Mouse (Mus musculus) midbrain, embryonic 11.5 days (tissue): ENCODE results near the gene Flt3l. TPM values are rescaled to one million over a fixed set of nuclear protein-coding genes. Genes with fewer than 3 reads are reported as not detected.
"Not testable (repeated sequence)": the region's sequence is repeated elsewhere in the genome, so short reads cannot be mapped to it uniquely, and the experiment has no call there.

Experiments
- ATAC-seq: fragments of 200-750 bp; cut with Nextera tagmentation; 2 replicates; pipeline ENCODE4 v1.8.0; 2017; ENCODE audit warnings: moderate TSS enrichment, moderate library complexity; ENCODE audit not compliant: low FRiP score
- DNase-seq: peaks from one replicate; pipeline ENCODE4 v3.0.0; 2015; ENCODE audit warnings: low spot score; ENCODE audit errors: missing footprints
- H3K27ac ChIP-seq: fragments of 300-500 bp; sonication (generic); 2 replicates; pipeline ENCODE4 v1.5.1; 2014; ENCODE audit warnings: low read depth, low read length
- H3K27me3 ChIP-seq: fragments of 300-500 bp; sonication (generic); 2 replicates; pipeline ENCODE4 v1.6.1; 2014; ENCODE audit warnings: mild to moderate bottlenecking, low read length, moderate library complexity, mixed read lengths; ENCODE audit not compliant: control insufficient read depth, insufficient read depth
- H3K36me3 ChIP-seq: fragments of 300-500 bp; sonication (generic); 2 replicates; pipeline ENCODE4 v1.6.1; 2014; ENCODE audit warnings: mild to moderate bottlenecking, low read length, moderate library complexity, mixed read lengths; ENCODE audit not compliant: control insufficient read depth, insufficient read depth
- H3K4me1 ChIP-seq: fragments of 300-500 bp; sonication (generic); 2 replicates; pipeline ENCODE4 v1.6.1; 2014; ENCODE audit warnings: low read length; ENCODE audit not compliant: control insufficient read depth, insufficient read depth
- H3K4me2 ChIP-seq: fragments of 300-500 bp; sonication (generic); 2 replicates; pipeline ENCODE4 v1.6.1; 2014; ENCODE audit warnings: mild to moderate bottlenecking, moderate library complexity
- H3K4me3 ChIP-seq: fragments of 300-500 bp; sonication (generic); 2 replicates; pipeline ENCODE4 v1.5.1; 2014; ENCODE audit warnings: low read depth, low read length
- H3K9ac ChIP-seq: fragments of 300-500 bp; sonication (generic); 2 replicates; pipeline ENCODE4 v1.6.1; 2014; ENCODE audit warnings: low read length
- H3K9me3 ChIP-seq: fragments of 300-500 bp; sonication (generic); 2 replicates; pipeline ENCODE4 v1.6.1; 2016; ENCODE audit warnings: low read length; ENCODE audit not compliant: control insufficient read depth
- WGBS: fragments of 180-500 bp; shearing (Covaris S2); extraction: QIAGEN DNeasy Blood & Tissue Kit; methylation state at CpG from one replicate; pipeline ENCODE4 v1.1.7; 2014; 5-methylcytosine and 5-hydroxymethylcytosine counted together
- polyA plus RNA-seq: library from polyadenylated mRNA; unstranded; fragments of >200 nt; fragmentation: Nextera tagmentation; extraction: Ambion mirVana; gene quantifications from 2 replicates; pipeline ENCODE4 v1.2.1, GENCODE M21; 2014

The Flt3l gene
- polyA plus RNA-seq, 1 experiment from 2014 or later = 0.97 TPM

DNA sequence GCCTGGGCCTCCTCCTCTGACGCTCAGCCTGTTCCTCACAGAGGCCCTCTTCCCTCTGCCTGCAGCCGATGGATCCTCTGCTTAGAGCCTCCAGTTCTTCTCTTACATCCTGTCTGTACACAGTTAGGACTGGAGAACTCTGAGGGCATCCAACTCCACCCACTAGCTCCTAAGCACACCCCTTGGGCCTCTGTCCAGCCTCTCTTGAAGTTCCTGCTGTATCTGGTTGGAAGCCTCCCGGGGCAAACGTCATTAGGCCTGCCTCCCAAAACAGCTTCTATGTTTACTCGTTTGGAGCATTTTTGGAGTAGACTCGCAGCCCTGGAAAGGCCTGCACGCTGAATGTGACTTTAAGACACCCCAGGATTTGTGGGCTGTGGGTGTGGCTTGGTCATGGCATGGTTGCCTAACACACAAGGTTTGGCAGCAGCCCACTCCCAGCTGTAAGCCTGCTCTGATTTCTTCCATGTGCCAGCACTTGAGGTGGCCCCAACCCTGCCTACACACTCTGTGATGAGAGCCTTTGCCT is 32.5 kb downstream of the Flt3l start, which contains the start of gene Fcgrt:
Fcgrt (minus strand) TSS at position 200 of the 529 bp plus-strand sequence.
- Histone ChIP-seq H3K27ac (no peak within 1 kb of the TSS), H3K4me2 (no peak within 1 kb of the TSS), H3K36me3 (no peaks in the 10 kb centered on the region), H3K9ac (no peak within 1 kb of the TSS; the same call in 1 of the 2 replicates), H3K4me1 (no peaks in the 10 kb centered on the region), H3K27me3 (no peaks in the 10 kb centered on the region), H3K4me3 (no peak within 1 kb of the TSS), H3K9me3 (no peaks in the 10 kb centered on the region)
- DNase-seq (no peak), ATAC-seq (no peak)
- 79% methylated on average over 7 of the region's 7 CpGs for WGBS

DNA sequence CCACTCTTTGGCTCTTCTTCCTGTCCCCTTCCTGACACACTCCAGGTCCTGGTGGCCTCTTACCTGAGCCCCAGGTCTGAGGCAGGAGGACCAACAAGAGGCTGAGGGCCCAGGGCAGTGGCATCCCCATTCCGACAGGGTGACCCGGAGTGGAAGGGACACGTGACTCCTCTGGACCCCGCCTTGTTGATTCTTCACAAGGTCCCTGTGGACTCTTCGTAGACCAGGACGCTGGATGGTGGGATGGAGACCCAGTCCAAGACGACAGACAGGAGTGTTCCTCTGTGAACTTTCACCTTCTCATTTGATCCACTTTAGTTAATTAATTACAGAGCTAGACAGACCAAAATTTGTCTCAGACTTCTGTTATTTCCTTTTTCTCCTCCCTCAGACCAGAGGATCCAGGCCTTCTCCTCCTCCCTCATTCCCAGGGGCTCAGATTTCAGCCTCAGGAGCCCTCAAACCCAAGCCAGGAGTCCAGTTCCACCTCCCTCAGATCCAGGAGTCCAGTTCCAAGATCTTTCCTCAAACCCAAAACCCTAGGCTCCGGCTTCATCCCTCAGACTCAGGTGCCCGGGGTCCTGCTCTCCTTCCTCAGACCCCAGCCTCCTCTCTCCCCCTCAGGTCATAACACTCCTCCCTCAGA is 33.2 kb downstream of the Flt3l start:
- Histone ChIP-seq H3K9me3 (no peaks in the 10 kb centered on the region), H3K36me3 (no peaks in the 10 kb centered on the region), H3K27ac (no peak overlapping the region), H3K4me3 (no peak overlapping the region), H3K4me1 (no peaks in the 10 kb centered on the region), H3K9ac (no peak overlapping the region; the same call in 1 of the 2 replicates), H3K27me3 (no peaks in the 10 kb centered on the region), H3K4me2 (no peak overlapping the region)
- 79% methylated on average over 9 of the region's 9 CpGs for WGBS
- DNase-seq (no peak), ATAC-seq (no peak)

DNA sequence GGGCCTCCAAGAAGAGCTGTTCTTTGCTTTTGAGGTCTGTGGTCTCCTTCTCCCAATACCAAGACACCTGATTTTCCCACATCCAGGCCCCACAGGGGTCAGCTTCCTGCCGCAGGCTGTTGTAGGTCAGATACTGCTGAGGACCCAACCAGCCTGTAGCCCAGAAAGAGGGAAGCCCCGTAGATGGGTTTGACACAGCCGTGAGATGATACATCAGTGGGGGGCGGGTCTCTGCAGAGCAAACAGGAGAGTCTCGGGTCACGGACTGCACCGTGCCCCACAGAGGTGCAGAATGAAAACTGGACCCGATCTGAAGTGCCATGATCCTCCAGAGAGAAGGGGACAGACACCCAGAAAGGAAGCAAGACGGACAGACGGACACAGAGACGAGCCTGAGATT is 33.8 kb downstream of the Flt3l start:
- no peak overlapping the region for H3K4me2 ChIP-seq
- H3K4me3 ChIP-seq = no peak overlapping the region
- no peak for DNase-seq
- H3K9me3 ChIP-seq = no peaks in the 10 kb centered on the region
- no peaks in the 10 kb centered on the region for H3K27me3 ChIP-seq
- no peaks in the 10 kb centered on the region for H3K36me3 ChIP-seq
- no peak overlapping the region for H3K9ac ChIP-seq
- no peaks in the 10 kb centered on the region for H3K4me1 ChIP-seq
- no peak overlapping the region for H3K27ac ChIP-seq
- ATAC-seq = no peak
- 87% methylated on average over 11 of the region's 11 CpGs for whole genome bisulfite sequencing

DNA sequence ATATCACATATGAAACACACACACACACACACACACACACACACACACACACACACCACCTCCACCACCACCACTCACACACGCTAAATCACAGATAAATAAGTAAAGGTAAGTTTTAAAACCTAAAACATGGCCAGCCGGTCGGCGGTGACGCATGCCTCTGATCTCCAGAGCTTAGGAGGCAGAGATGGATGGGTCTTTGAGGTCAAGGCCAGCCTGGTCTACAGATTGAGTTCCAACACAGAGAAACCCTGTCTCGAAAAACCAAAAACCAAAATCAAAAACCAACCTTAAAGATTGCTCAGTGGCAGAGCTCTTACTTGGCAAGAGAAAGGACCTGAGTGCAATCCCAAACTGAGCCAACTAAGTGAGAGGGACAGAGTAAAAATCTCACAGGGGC is 36.2 kb downstream of the Flt3l start:
- ATAC-seq = no peak
- no peak overlapping the region for H3K4me3 ChIP-seq
- no peak overlapping the region for H3K9ac ChIP-seq
- DNase-seq = no peak
- no peaks in the 10 kb centered on the region for H3K36me3 ChIP-seq
- H3K27me3 ChIP-seq = no peaks in the 10 kb centered on the region
- no peak overlapping the region for H3K4me2 ChIP-seq
- H3K9me3 ChIP-seq = no peaks in the 10 kb centered on the region
- no peak overlapping the region for H3K27ac ChIP-seq
- H3K4me1 ChIP-seq = no peaks in the 10 kb centered on the region
- WGBS = 93% methylated on average over 6 of the region's 6 CpGs

DNA sequence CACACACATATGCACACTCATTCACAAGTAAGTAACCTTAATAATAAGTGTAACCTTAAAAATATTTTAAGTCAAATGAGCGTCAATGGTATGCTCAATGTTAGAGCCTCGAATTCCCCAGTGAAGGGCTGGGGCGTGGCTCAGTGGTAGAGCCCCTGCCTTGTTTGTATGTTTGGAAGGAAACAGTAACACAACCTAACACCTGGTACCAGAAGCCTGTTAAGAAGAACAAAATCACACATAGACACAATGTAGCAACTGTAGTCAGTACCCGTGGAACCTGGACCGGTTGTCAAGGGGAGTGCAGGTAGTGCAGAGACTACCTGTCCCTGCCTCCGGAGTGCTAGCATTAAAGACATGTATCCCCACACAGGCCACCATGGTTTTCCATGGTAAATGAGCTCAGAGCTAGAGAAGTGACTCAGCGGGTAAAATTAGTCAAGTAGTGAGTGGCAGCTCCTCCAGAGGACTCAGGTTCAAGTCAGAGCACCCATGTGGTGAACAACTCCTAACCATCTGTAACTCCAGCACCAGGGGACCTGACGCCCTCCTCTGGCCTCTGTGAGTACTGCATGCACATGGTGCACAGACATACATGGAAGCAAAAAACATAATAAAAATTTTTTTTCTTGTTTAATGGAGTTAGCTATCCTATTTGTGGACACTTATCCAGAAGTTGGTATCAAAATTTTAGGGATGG is 37.5 kb downstream of the Flt3l start:
- H3K36me3 ChIP-seq = no peaks in the 10 kb centered on the region
- H3K4me3 ChIP-seq = no peak overlapping the region
- no peak overlapping the region for H3K4me2 ChIP-seq
- no peaks in the 10 kb centered on the region for H3K27me3 ChIP-seq
- H3K4me1 ChIP-seq = no peaks in the 10 kb centered on the region
- ATAC-seq (no peak), DNase-seq (no peak)
- no peak overlapping the region for H3K27ac ChIP-seq
- H3K9ac ChIP-seq = no peak overlapping the region
- 90% methylated on average over 8 of the region's 8 CpGs for WGBS
- no peaks in the 10 kb centered on the region for H3K9me3 ChIP-seq

DNA sequence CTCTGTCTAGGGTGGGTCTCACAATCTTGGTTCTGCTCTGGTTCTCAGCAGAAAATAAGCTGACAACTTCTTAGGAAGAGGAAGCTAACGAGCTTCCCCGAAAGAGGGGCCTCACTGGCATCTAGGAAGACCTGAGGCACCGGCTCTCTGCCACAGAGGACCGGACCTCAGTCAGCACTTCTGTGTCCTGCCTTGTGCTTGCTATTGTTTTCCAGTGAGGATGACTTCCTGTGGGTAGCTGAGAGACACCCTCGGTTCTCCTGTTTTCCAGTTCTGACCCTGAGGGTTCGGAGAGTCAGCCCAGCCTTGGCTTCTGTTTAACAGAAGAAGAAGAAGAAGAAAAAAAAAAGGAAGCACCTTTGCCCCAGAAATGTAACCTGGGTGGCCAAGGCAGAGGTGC is 38.8 kb downstream of the Flt3l start:
- no peak overlapping the region for H3K9ac ChIP-seq
- H3K4me3 ChIP-seq = no peak overlapping the region
- H3K4me2 ChIP-seq = no peak overlapping the region
- WGBS = 73% methylated on average over 6 of the region's 6 CpGs
- no peak overlapping the region for H3K27ac ChIP-seq
- DNase-seq = no peak
- 0 out of 2 replicates have a peak, but pooled peaks cover 2% of the 10 kb centered on the region for H3K4me1 ChIP-seq
- H3K9me3 ChIP-seq = no peaks in the 10 kb centered on the region
- H3K27me3 ChIP-seq = no peaks in the 10 kb centered on the region
- H3K36me3 ChIP-seq = no peaks in the 10 kb centered on the region
- no peak for ATAC-seq

- H3K9ac ChIP-seq, DNase-seq, H3K27me3 ChIP-seq, H3K4me3 ChIP-seq, ATAC-seq, H3K36me3 ChIP-seq, H3K9me3 ChIP-seq, H3K4me1 ChIP-seq, H3K4me2 ChIP-seq, H3K27ac ChIP-seq: not testable (repeated sequence)
- 93% methylated on average over 14 of the region's 14 CpGs for WGBS
These were observed 40.3 kb downstream of the Flt3l start for GRCm38 (mm10) chr7:45095965-45096364.

- peaks cover 9% of the 10 kb centered on the region for H3K4me1 ChIP-seq
- H3K36me3 ChIP-seq = no peaks in the 10 kb centered on the region
- ATAC-seq (no peak), DNase-seq (no peak)
- no peaks in the 10 kb centered on the region; the same call in 1 of the 2 replicates for H3K27me3 ChIP-seq
- no peak overlapping the region for H3K27ac ChIP-seq
- 84% methylated on average over 6 of the region's 6 CpGs for WGBS
- no peak overlapping the region for H3K4me2 ChIP-seq
- H3K4me3 ChIP-seq = no peak overlapping the region
- H3K9ac ChIP-seq = no peak overlapping the region
- H3K9me3 ChIP-seq = no peaks in the 10 kb centered on the region
These were observed 40.9 kb downstream of the Flt3l start for GRCm38 (mm10) chr7:45095367-45095766.

- 80% methylated on average over 7 of the region's 7 CpGs for WGBS
These were observed 42.1 kb downstream of the Flt3l start for GRCm38 (mm10) chr7:45094121-45094520.

More at GRCm38 (mm10) chr7:45094121-45094520, 42.1 kb downstream of the Flt3l start:
- Histone ChIP-seq H3K4me2 (no peak overlapping the region), H3K9me3 (no peaks in the 10 kb centered on the region), H3K27ac (no peak overlapping the region), H3K4me3 (no peak overlapping the region), H3K4me1 (peaks cover 9% of the 10 kb centered on the region), H3K27me3 (no peaks in the 10 kb centered on the region; the same call in 1 of the 2 replicates), H3K9ac (no peak overlapping the region), H3K36me3 (no peaks in the 10 kb centered on the region)
- DNase-seq = no peak
- ATAC-seq = no peak
